Mouse (Mus musculus): ENCODE data around the gene 9930111J21Rik2.
"Not testable (repeated sequence)": the region's sequence is repeated elsewhere in the genome, so short reads cannot be mapped to it uniquely, and the experiment has no call there.

GRCm38 (mm10) chr11:49050064-49050463 is 978 bp downstream of the 9930111J21Rik2 start:
- not testable (repeated sequence) for TF ChIP-seq CTCF (conservative IDR thresholded peaks at IDR 0.05; ENCODE audit: insufficient read depth, insufficient read length, low read depth, low read length); POLR2A (IDR thresholded peaks at IDR 0.05; ENCODE audit: low read depth, low read length)
